Mouse (Mus musculus) forebrain, embryonic 15.5 days (tissue): ENCODE data around the gene Kcnj14. TPM values are rescaled to one million over a fixed set of nuclear protein-coding genes. Genes with fewer than 3 reads are reported as not detected.

Experiments used
- ATAC-seq: fragments of 200-750 bp; cut with Nextera tagmentation; replicated peaks from 2 replicates; pipeline ENCODE4 v1.8.0; 2017; ENCODE audit warnings: mild to moderate bottlenecking, moderate TSS enrichment, moderate library complexity
- H3K27ac ChIP-seq: fragments of 300-500 bp; sonication (generic); replicated peaks from 2 replicates; pipeline ENCODE4 v1.5.1; 2015; ENCODE audit warnings: mild to moderate bottlenecking, inconsistent platforms
- H3K27me3 ChIP-seq: fragments of 300-500 bp; sonication (generic); 2 replicates; pipeline ENCODE4 v1.6.1; 2015; ENCODE audit warnings: inconsistent platforms
- H3K36me3 ChIP-seq: fragments of 300-500 bp; sonication (generic); 2 replicates; pipeline ENCODE4 v1.6.1; 2015; ENCODE audit warnings: mild to moderate bottlenecking, inconsistent platforms
- H3K4me1 ChIP-seq: fragments of 300-500 bp; sonication (generic); 2 replicates; pipeline ENCODE4 v1.6.1; 2015; ENCODE audit warnings: inconsistent platforms
- H3K4me2 ChIP-seq: fragments of 300-500 bp; sonication (generic); replicated peaks from 2 replicates; pipeline ENCODE4 v1.6.1; 2015; ENCODE audit warnings: mild to moderate bottlenecking, inconsistent platforms
- H3K4me3 ChIP-seq: fragments of 300-500 bp; sonication (generic); 2 replicates; pipeline ENCODE4 v1.5.1; 2015; ENCODE audit warnings: mild to moderate bottlenecking, inconsistent platforms
- H3K9ac ChIP-seq: fragments of 300-500 bp; sonication (generic); replicated peaks from 2 replicates; pipeline ENCODE4 v1.6.1; 2015; ENCODE audit warnings: mild to moderate bottlenecking, inconsistent platforms
- H3K9me3 ChIP-seq: fragments of 300-500 bp; sonication (generic); 2 replicates; pipeline ENCODE4 v1.6.1; 2016; ENCODE audit warnings: inconsistent platforms
- WGBS: fragments of 180-500 bp; shearing (Covaris S2); methylation state at CpG from one replicate; pipeline ENCODE4 v1.1.7; 2015; ENCODE audit warnings: mixed read lengths; 5-methylcytosine and 5-hydroxymethylcytosine counted together
- polyA plus RNA-seq: library from polyadenylated mRNA; unstranded; fragments of >200 nt; fragmentation: Nextera tagmentation; extraction: Ambion mirVana; gene quantifications from 2 replicates; pipeline ENCODE4 v1.2.1, GENCODE M21; 2015

Gene Kcnj14
- polyA plus RNA-seq, 1 experiment from 2014 or later, result 0.98 TPM

DNA sequence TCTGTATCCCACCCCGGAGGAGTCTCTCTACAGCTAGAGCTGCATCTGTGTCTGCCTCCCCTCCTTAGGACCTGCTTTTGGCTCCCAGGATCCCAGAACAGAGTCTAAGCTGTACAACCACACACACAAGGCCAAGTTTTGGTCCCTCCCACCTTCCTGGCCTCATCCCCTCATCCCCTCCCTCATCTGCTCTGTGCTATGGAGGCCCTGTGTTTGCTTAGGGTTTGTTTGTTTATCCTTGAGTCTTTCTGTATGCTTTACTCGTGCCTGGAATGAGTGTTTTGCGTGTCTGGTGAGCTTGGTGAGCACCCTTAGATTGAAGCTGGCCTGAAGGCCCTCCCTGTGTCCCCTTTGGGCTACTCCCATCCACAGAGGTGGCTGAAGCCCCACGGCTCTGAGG, 34.4 kb upstream of the Kcnj14 start:
- no peak overlapping the region for H3K27ac ChIP-seq
- H3K4me3 ChIP-seq, result no peak overlapping the region
- peaks cover 17% of the 10 kb centered on the region for H3K27me3 ChIP-seq
- H3K4me1 ChIP-seq, result peaks cover 12% of the 10 kb centered on the region
- H3K9ac ChIP-seq, result no peak overlapping the region
- ATAC-seq, result no peak
- WGBS, result 69% methylated on average over 4 of the region's 4 CpGs
- no peaks in the 10 kb centered on the region for H3K9me3 ChIP-seq
- no peaks in the 10 kb centered on the region for H3K36me3 ChIP-seq
- no peak overlapping the region for H3K4me2 ChIP-seq

DNA sequence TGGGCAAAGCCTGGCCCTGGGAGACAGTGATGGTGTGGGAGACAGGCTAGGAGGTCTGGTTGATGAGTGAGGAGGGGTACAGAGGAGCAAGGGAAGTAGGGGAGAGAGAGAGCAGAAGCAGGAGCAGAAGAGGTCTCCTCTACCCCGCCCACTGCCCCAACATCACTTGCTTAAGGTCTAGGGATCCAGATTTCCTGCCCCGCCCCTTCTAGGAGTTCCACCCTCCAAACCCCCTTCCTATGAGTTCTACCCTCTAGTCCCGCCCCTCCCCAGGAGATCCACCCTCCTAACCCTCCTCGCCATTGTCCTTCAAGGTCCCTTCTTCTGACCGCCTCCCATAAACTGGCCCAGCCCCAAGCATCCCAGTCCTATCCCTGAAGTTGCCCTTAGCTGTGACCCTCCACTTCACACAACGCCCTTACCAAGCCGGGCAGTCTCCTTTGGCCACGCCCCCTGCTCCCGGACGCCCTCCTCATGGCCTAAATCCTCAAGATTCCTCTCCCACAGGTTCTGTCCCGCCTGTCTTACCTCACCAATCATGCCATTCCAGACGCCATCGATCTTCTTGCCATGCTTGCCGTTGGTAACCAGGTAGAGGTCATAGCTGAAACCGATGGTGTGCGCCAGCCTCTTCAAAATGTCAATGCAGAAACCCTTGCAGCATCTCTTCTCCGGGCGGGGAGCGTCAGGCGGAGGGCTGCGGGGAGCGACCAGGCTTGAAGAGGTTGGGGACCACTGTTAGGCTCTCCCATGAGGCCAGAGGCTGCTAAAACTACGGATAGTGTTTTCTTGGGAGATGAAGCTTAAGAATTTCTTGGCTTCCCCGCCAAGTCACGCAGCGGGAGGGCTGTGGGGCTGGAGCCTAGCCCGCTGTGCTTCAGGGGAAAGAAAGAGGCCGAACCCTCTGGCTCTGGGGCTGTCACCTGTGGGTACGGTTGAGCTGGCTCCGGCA, 32.6 kb upstream of the Kcnj14 start:
- ATAC-seq, result no peak; the same call in 1 of the 2 replicates

DNA sequence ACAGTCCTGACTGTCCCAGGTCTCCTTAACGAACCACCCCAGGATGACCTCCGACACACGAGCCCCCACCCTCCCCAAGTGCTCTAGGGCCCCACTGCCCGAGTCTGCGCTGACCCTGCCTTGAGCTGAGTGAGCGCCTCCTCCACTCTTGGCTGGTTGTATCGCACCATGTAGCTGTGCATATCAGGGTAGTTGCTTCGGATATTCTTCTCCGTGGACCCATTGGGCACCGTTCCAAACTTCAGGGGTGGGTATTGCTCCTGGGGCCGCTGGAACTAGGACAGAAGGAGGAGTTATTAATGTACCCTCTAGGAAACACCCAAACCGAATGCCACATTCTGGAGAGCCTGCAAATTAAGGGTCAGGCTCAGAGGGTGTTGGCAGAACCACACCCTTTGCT, 28.5 kb upstream of the Kcnj14 start:
- peaks cover 14% of the 10 kb centered on the region for H3K4me1 ChIP-seq
- peaks cover 9% of the 10 kb centered on the region; the same call in 1 of the 2 replicates for H3K27me3 ChIP-seq
- no peak overlapping the region for H3K4me3 ChIP-seq
- H3K27ac ChIP-seq, result no peak overlapping the region
- no peak overlapping the region for H3K4me2 ChIP-seq
- no peak overlapping the region for H3K9ac ChIP-seq
- H3K36me3 ChIP-seq, result no peaks in the 10 kb centered on the region
- no peak for ATAC-seq
- no peaks in the 10 kb centered on the region for H3K9me3 ChIP-seq
- WGBS, result 81% methylated on average over 12 of the region's 12 CpGs

More for the DNA sequence above, 32.6 kb upstream of the Kcnj14 start:
- Histone ChIP-seq H3K36me3 (no peaks in the 10 kb centered on the region), H3K4me2 (peak overlapping the region; percentile 55), H3K4me1 (peaks cover 12% of the 10 kb centered on the region), H3K9ac (peak overlapping the region; percentile 40), H3K27me3 (peaks cover 14% of the 10 kb centered on the region), H3K4me3 (peak overlapping the region; percentile 33), H3K27ac (no peak overlapping the region), H3K9me3 (no peaks in the 10 kb centered on the region)
- 3% methylated on average over 30 of the region's 30 CpGs for WGBS

DNA sequence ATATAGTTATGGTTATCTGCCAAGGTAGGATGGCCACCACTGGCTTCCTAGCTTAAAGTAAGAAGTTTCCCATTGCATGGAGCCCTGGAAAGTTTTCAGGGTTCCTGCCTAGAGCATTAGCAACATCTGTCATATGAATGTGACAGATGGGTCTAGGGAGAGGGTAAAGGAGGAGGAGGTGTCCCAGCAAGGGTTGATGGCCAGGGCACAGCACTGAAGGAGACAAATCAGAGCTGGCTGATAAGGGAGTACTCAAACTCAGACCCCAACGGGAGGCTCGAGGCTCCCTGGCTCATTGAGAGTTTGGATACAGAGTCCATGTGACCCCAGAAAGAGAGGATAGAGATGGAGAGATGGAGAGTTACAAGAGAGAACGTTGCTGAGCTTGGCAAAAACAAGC, 26.1 kb upstream of the Kcnj14 start:
- ATAC-seq, result no peak
- Histone ChIP-seq H3K4me1 (peaks cover 3% of the 10 kb centered on the region; the same call in 1 of the 2 replicates), H3K36me3 (no peaks in the 10 kb centered on the region), H3K27me3 (no peaks in the 10 kb centered on the region), H3K4me2 (no peak overlapping the region), H3K27ac (no peak overlapping the region), H3K9ac (no peak overlapping the region), H3K4me3 (no peak overlapping the region), H3K9me3 (no peaks in the 10 kb centered on the region)
- 92% methylated on average over 3 of the region's 3 CpGs for WGBS

DNA sequence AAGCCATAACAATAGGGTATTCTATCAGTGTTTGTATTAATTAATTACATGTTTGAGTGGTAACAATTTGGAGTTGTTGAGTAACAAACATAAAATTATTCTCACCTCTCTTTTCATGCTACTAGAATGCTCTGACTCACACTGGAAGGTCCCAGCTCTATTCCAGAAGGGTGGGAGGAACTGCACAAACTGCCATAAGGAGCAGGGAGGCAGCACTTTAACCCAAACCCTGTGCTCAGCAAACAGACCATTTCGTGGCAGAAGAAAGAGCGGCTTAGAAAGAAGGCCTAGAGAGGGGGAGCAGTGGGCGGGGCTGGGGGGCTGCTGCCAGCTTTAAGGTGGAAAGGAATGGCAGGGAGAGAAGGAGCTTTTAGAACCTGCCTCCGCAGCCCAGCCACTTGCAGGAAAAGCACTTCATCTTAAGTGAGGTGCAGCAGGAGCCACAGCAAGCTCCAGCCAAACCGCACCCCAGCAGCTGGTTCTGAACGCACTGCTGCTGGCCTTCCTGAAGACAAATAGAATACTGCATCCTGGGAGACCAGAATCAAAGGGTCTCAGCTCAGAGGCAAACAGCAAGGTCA, 24.0 kb upstream of the Kcnj14 start:
- Histone ChIP-seq H3K9me3 (no peaks in the 10 kb centered on the region), H3K27ac (no peak overlapping the region), H3K27me3 (no peaks in the 10 kb centered on the region), H3K9ac (no peak overlapping the region), H3K4me1 (peaks cover 3% of the 10 kb centered on the region; the same call in 1 of the 2 replicates), H3K4me3 (no peak overlapping the region), H3K4me2 (no peak overlapping the region), H3K36me3 (no peaks in the 10 kb centered on the region)
- 2% methylated on average over 6 of the region's 6 CpGs for WGBS
- ATAC-seq, result no peak

GRCm38 (mm10) chr7:45842950-45843744, 18.6 kb upstream of the Kcnj14 start:
- Histone ChIP-seq H3K4me1 (no peaks in the 10 kb centered on the region), H3K9ac (no peak overlapping the region), H3K4me2 (no peak overlapping the region), H3K27ac (no peak overlapping the region), H3K36me3 (no peaks in the 10 kb centered on the region), H3K9me3 (no peaks in the 10 kb centered on the region), H3K27me3 (no peaks in the 10 kb centered on the region), H3K4me3 (no peak overlapping the region)
- 88% methylated on average over 10 of the region's 10 CpGs for WGBS
- no peak for ATAC-seq

DNA sequence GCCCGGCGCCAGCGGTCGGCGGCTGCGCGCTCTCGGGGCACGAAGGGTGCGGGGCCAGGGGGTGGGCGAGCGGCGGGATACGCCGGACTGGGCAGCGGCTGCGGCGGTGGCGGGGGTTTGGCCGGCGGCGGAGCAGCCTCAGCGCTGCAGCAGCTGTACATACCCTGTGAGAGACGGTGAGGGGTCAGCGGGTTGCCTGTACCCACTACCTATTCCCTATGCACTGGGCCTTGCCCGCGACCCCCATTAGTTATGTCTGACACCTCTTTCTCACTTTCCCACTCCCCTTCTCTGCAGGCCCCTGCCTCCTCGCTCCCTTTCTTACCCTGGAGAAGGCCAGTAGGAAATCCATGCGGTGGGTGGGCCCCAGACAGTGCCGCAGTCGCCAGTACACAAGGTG, 9.3 kb upstream of the Kcnj14 start:
- Histone ChIP-seq H3K4me2 (peak overlapping the region; percentile 34), H3K27ac (no peak overlapping the region), H3K4me1 (peaks cover 31% of the 10 kb centered on the region), H3K36me3 (peaks cover 5% of the 10 kb centered on the region; the same call in 1 of the 2 replicates), H3K4me3 (peak overlapping the region; percentile 34), H3K27me3 (peaks cover 56% of the 10 kb centered on the region), H3K9me3 (no peaks in the 10 kb centered on the region), H3K9ac (0 out of 2 replicates have a peak overlapping the region, but pooled peaks have one; percentile 4)
- no peak for ATAC-seq
- WGBS, result 6% methylated on average over 18 of the region's 31 CpGs

GRCm38 (mm10) chr7:45833148-45833790, 8.7 kb upstream of the Kcnj14 start:
- H3K27ac ChIP-seq, result no peak overlapping the region
- H3K4me2 ChIP-seq, result peak overlapping the region; percentile 34
- under 1% methylated on average over 67 of the region's 86 CpGs for WGBS
- peaks cover 56% of the 10 kb centered on the region for H3K27me3 ChIP-seq
- peak overlapping the region; percentile 34 for H3K4me3 ChIP-seq
- H3K9ac ChIP-seq, result peak overlapping the region; percentile 4; the same call in 1 of the 2 replicates
- no peak for ATAC-seq
- peaks cover 11% of the 10 kb centered on the region for H3K36me3 ChIP-seq
- peaks cover 31% of the 10 kb centered on the region for H3K4me1 ChIP-seq
- H3K9me3 ChIP-seq, result no peaks in the 10 kb centered on the region

- Histone ChIP-seq H3K4me3 (peak overlapping the region; percentile 34), H3K9me3 (no peaks in the 10 kb centered on the region), H3K27me3 (peaks cover 56% of the 10 kb centered on the region), H3K4me1 (peaks cover 31% of the 10 kb centered on the region), H3K4me2 (peak overlapping the region; percentile 34), H3K9ac (no peak overlapping the region), H3K36me3 (peaks cover 18% of the 10 kb centered on the region), H3K27ac (no peak overlapping the region)
- WGBS, result 8% methylated on average over 30 of the region's 30 CpGs
- ATAC-seq, result no peak
Observed at GRCm38 (mm10) chr7:45832428-45832827, 7.8 kb upstream of the Kcnj14 start.

DNA sequence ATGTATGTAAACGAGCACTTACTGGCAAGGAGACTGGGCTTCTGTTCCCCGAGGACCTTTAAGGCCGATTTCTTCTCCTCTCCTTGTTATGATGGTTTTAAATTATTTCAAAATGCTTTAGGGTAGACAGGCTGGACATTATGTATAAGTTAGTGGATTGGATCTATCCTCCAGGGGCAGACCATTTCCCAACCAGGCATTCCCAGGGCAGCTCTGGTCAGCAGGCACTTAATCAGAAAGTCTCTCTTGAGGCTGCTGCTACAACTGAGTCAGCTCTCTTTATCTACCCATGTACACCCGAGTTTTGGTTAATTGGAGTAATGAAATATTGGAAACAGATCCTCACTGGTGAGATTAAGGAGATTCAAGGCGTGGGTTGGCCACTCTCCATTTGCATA, 6.5 kb upstream of the Kcnj14 start:
- Histone ChIP-seq H3K27me3 (peaks cover 47% of the 10 kb centered on the region), H3K9me3 (no peaks in the 10 kb centered on the region), H3K36me3 (peaks cover 30% of the 10 kb centered on the region), H3K27ac (peak overlapping the region; percentile 91; the same call in 1 of the 2 replicates), H3K4me2 (peak overlapping the region; percentile 90), H3K4me3 (peak overlapping the region; percentile 95), H3K9ac (peak overlapping the region; percentile 58), H3K4me1 (peaks cover 31% of the 10 kb centered on the region)
- 20% methylated on average over 5 of the region's 5 CpGs for WGBS
- no peak; the same call in 1 of the 2 replicates for ATAC-seq

- Histone ChIP-seq H3K36me3 (peaks cover 36% of the 10 kb centered on the region), H3K9me3 (no peaks in the 10 kb centered on the region), H3K4me1 (peaks cover 31% of the 10 kb centered on the region), H3K27me3 (peaks cover 44% of the 10 kb centered on the region), H3K4me3 (peak within 1 kb of the TSS; percentile 95), H3K4me2 (peak within 1 kb of the TSS; percentile 90), H3K27ac (peak within 1 kb of the TSS; percentile 91), H3K9ac (peak within 1 kb of the TSS; percentile 58)
- WGBS, result under 1% methylated on average over 35 of the region's 35 CpGs
- ATAC-seq, result peak; percentile 89
Observed at GRCm38 (mm10) chr7:45830427-45831127, 6.0 kb upstream of the Kcnj14 start, which contains the start of gene Grwd1. Gene Grwd1, minus strand, starts transcription at chr7:45830944.
